Comparison of ENCODE assay signal across 11 mouse cellular contexts in genomic region chr8:108348352-108348751, GRCm38 (mm10).
"Had no signal": no experiment of that assay in that cellular context is flagged by ENCODE, and none has a peak within 500 bp of the region (broad histone marks: within the 10 kb centered on the region; RNA-seq: fewer than 3 reads in every experiment).

No protein-coding gene starts in this region.

- H3K9ac ChIP-seq: liver, embryonic 13.5 days; midbrain, embryonic 13.5 days had no signal

- H3K9me3 ChIP-seq: liver, embryonic 13.5 days; midbrain, embryonic 13.5 days had no signal

- DNase-seq: kidney, postnatal 10 days; kidney, postnatal 36 days; layer of hippocampus, postnatal 36 days; liver, embryonic 13.5 days; lung, adult 2 months; lung, postnatal 14 days; lung, postnatal 4 days; thymus, adult 18-20 months; thymus, postnatal 36 days had no signal

- H3K4me1 ChIP-seq: liver, embryonic 13.5 days; midbrain, embryonic 13.5 days had no signal

- ATAC-seq: midbrain, embryonic 13.5 days had no signal

- H3K27me3 ChIP-seq: liver, embryonic 13.5 days; midbrain, embryonic 13.5 days had no signal

- H3K27ac ChIP-seq: left cerebral cortex, adult 2 months; liver, embryonic 13.5 days; midbrain, embryonic 13.5 days had no signal

- H3K4me3 ChIP-seq: left cerebral cortex, adult 2 months; liver, embryonic 13.5 days; midbrain, embryonic 13.5 days had no signal

- H3K4me2 ChIP-seq: liver, embryonic 13.5 days; midbrain, embryonic 13.5 days had no signal

- H3K36me3 ChIP-seq: liver, embryonic 13.5 days; midbrain, embryonic 13.5 days had no signal
